Mouse (Mus musculus) myocyte (in vitro differentiated cells): ENCODE measurements around the gene Cela2a. TPM values are rescaled to one million over a fixed set of nuclear protein-coding genes. Genes with fewer than 3 reads are reported as not detected.
"Not testable (repeated sequence)": the region's sequence is repeated elsewhere in the genome, so short reads cannot be mapped to it uniquely, and the experiment has no call there.

Source experiments
- H3K27me3 ChIP-seq: one replicate; pipeline ENCODE4 v1.6.1; 2011; ENCODE audit not compliant: control insufficient read depth, insufficient read depth, insufficient read length
- H3K36me3 ChIP-seq: one replicate; pipeline ENCODE4 v1.6.1; 2011; ENCODE audit not compliant: control insufficient read depth, insufficient read depth
- H3K4me2 ChIP-seq: one replicate; pipeline ENCODE4 v1.6.1; 2011; ENCODE audit warnings: low read depth, control low read depth
- H3K4me3 ChIP-seq: one replicate; pipeline ENCODE4 v1.5.1; 2011; ENCODE audit warnings: mild to moderate bottlenecking, control low read depth, moderate library complexity
- H3K79me2 ChIP-seq: one replicate; pipeline ENCODE4 v1.6.1; 2011; ENCODE audit not compliant: control insufficient read depth, insufficient read depth
- H3ac ChIP-seq: one replicate; pipeline ENCODE4 v1.6.1; 2011; ENCODE audit not compliant: control insufficient read depth, insufficient read length
- CEBPB ChIP-seq: IDR thresholded peaks from 2 replicates; pipeline ENCODE4 v1.6.1; 2011; ENCODE audit warnings: mild to moderate bottlenecking, moderate library complexity; ENCODE audit not compliant: poor library complexity, insufficient read depth, severe bottlenecking
- E2F4 ChIP-seq: IDR thresholded peaks from one replicate; pipeline ENCODE4 v1.6.1; 2011; ENCODE audit warnings: mild to moderate bottlenecking, control low read depth, moderate library complexity; ENCODE audit not compliant: insufficient read depth
- MAX ChIP-seq: IDR thresholded peaks from one replicate; pipeline ENCODE4 v1.6.1; 2011; ENCODE audit warnings: low read depth, mild to moderate bottlenecking, control low read depth
- MYOD1 ChIP-seq, 3 experiments: IDR thresholded peaks; one replicate each; pipeline ENCODE4 v1.6.1; 2011; ENCODE audit warnings: control low read depth in 2 of 3, low read depth in 2 of 3, mild to moderate bottlenecking in 2 of 3, moderate library complexity in 1 of 3; ENCODE audit not compliant: insufficient read length in 2 of 3, control insufficient read depth in 1 of 3
- MYOG ChIP-seq, 3 experiments: IDR thresholded peaks; one replicate each; pipeline ENCODE4 v1.6.1; 2011; ENCODE audit warnings: control low read depth in 2 of 3, low read depth in 2 of 3, mild to moderate bottlenecking in 2 of 3; ENCODE audit not compliant: insufficient read length in 2 of 3, control insufficient read depth in 1 of 3, insufficient read depth in 1 of 3
- POLR2A ChIP-seq: IDR thresholded peaks from one replicate; pipeline ENCODE4 v1.6.1; 2011; ENCODE audit warnings: low read depth, mild to moderate bottlenecking, control low read depth, moderate library complexity; ENCODE audit not compliant: insufficient read length
- POLR2AphosphoS2 ChIP-seq: IDR thresholded peaks from one replicate; pipeline ENCODE4 v1.6.1; 2011; ENCODE audit warnings: low read depth, control low read depth; ENCODE audit not compliant: insufficient read length
- REST ChIP-seq: IDR thresholded peaks from one replicate; pipeline ENCODE4 v1.6.1; 2011; ENCODE audit warnings: mild to moderate bottlenecking, control low read depth, moderate library complexity; ENCODE audit not compliant: insufficient read depth, insufficient read length
- SRF ChIP-seq: IDR thresholded peaks from one replicate; pipeline ENCODE4 v1.6.1; 2011; ENCODE audit warnings: low read depth; ENCODE audit not compliant: control insufficient read depth, insufficient read length
- TCF12 ChIP-seq: IDR thresholded peaks from one replicate; pipeline ENCODE4 v1.6.1; 2011; ENCODE audit warnings: mild to moderate bottlenecking, control low read depth; ENCODE audit not compliant: poor library complexity, insufficient read depth, severe bottlenecking
- TCF3 ChIP-seq: IDR thresholded peaks from one replicate; pipeline ENCODE4 v1.6.1; 2011; ENCODE audit warnings: low read depth, control low read depth; ENCODE audit not compliant: insufficient read length
- USF1 ChIP-seq: IDR thresholded peaks from one replicate; pipeline ENCODE4 v1.6.1; 2011; ENCODE audit warnings: low read depth, mild to moderate bottlenecking, control low read depth, moderate library complexity
- polyA plus RNA-seq: library from polyadenylated mRNA; unstranded; fragments of >200 nt; fragmentation: generic; extraction: Trizol; gene quantifications from one replicate; pipeline ENCODE4 v1.2.1, GENCODE M21; 2012; ENCODE audit warnings: missing spikeins

Cela2a gene
- polyA plus RNA-seq, 1 experiment = not detected

DNA sequence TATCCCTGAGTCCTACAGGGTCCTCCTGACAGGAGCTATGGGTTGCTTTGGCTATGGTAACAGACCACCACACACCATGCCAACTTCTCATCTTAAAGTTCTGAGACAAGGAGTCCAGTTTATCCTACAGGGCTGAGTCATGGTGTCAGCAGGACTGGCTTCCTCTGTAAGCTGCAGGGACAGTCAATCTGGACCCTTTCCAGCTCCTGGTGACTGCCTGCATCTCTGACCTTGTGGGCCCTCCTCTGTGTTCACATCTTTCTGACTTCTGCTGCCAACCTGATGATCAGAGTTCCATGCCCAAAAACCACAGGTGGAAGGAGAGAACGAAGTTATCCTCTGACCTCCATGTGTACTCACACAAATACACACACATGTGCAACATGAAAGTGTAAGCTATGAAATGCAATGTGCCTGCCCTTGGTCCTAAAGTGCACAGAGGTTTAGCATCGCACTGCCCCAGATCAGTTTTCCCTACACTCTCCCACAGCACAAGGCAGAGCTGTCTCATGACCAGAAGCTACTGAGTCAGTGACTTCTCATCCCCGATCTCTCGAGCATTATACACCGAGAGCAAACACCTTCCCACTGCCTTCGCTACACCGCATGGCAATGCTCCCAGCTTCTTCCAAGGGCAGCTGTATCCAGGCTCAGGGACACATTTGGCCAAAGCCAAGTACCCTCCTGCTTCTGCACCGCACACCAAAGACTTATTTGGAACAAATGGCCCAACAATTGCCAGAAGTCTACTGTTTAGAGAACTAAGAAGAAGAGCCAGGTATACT is 44.6 kb downstream of the Cela2a start:
- TF ChIP-seq E2F4 (no peak), MAX (no peak), TCF3 (no peak), MYOG (IDR thresholded peaks at IDR 0.05; ENCODE audit: control insufficient read depth in 1 of 3, insufficient read depth in 1 of 3, insufficient read length in 2 of 3, low read depth in 2 of 3) (no peak), POLR2AphosphoS2 (no peak), REST (no peak), TCF12 (no peak), POLR2A (no peak), USF1 (no peak), CEBPB (no peak), SRF (no peak), MYOD1 (IDR thresholded peaks at IDR 0.05; ENCODE audit: control insufficient read depth in 1 of 3, insufficient read length in 2 of 3, low read depth in 2 of 3) (no peak)
- H3K27me3 ChIP-seq = no peaks in the 10 kb centered on the region
- H3K36me3 ChIP-seq = peaks cover 18% of the 10 kb centered on the region
- H3K4me3 ChIP-seq = no peak overlapping the region
- no peak overlapping the region for H3ac ChIP-seq
- no peak overlapping the region for H3K4me2 ChIP-seq
- no peaks in the 10 kb centered on the region for H3K79me2 ChIP-seq

DNA sequence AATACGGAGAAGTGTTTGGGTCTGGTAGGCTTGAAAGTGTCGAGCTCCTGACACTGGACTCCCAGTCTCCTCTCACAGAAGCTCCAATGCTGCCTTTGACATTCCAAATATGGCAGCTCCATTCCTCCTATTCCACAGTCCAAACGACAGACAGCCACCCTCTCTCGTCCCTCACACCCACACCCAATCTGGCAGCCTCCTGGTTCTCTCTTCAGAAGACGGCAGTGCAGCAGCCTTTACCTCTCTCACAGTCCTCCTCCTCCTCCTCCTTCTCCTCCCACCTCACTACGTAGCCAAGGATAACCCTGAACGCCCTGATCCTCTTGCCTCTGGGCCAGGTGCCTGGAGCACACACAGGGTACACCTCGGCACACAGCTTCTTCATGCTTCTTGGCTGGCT is 46.1 kb downstream of the Cela2a start:
- Histone ChIP-seq H3K4me2 (no peak overlapping the region), H3K79me2 (no peaks in the 10 kb centered on the region), H3K27me3 (no peaks in the 10 kb centered on the region), H3K4me3 (no peak overlapping the region), H3K36me3 (peaks cover 18% of the 10 kb centered on the region), H3ac (no peak overlapping the region)
- no peak for TF ChIP-seq E2F4
- TF ChIP-seq USF1 = no peak
- no peak for TF ChIP-seq TCF3
- no peak for TF ChIP-seq MAX
- no peak for TF ChIP-seq MYOG (IDR thresholded peaks at IDR 0.05; ENCODE audit: control insufficient read depth in 1 of 3, insufficient read depth in 1 of 3, insufficient read length in 2 of 3, low read depth in 2 of 3)
- no peak for TF ChIP-seq CEBPB
- TF ChIP-seq POLR2AphosphoS2 = no peak
- TF ChIP-seq MYOD1 (IDR thresholded peaks at IDR 0.05; ENCODE audit: control insufficient read depth in 1 of 3, insufficient read length in 2 of 3, low read depth in 2 of 3) = no peak
- TF ChIP-seq REST = no peak
- no peak for TF ChIP-seq SRF
- TF ChIP-seq TCF12 = no peak
- TF ChIP-seq POLR2A = no peak

DNA sequence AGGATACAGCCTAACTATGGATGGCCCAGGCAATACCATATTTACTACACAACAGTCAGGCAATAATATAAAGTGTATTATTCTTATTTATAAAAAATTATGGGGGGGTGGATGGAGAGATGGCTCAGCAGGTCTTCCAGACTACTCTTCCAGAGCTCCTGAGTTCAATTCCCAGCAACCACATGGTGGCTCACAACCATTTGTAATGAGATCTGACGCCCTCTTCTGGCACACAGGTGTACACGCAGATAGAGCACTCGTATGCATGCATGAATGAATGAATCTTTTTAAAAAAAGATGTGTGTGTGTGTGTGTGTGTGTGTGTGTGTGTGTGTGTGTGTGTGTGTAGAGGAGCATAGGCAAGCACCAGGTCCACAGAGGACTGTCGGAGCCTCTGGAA is 52.9 kb downstream of the Cela2a start:
- not testable (repeated sequence) for H3K4me3 ChIP-seq, H3K27me3 ChIP-seq, H3ac ChIP-seq, H3K4me2 ChIP-seq, H3K79me2 ChIP-seq
- peaks cover 19% of the 10 kb centered on the region for H3K36me3 ChIP-seq

DNA sequence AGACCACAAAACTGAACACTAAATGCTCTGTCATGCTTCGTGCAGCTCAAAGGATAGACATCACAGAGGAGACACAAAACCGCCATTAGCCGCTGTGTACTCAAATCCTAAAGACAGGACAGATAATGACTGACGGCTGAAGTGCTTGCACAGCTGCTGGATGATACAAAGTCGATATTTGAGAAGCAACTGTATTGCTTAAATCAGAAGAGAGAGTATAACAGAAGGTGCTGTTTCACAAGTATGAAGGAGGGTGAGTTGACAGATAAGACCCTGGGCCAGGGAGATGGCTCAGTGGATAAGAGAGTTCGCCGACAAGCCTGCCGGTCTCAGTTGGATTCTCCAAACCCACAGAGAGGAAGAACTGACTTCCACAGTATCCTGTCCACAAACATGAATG is 54.1 kb downstream of the Cela2a start:
- Histone ChIP-seq H3ac (no peak overlapping the region), H3K36me3 (peaks cover 16% of the 10 kb centered on the region), H3K27me3 (no peaks in the 10 kb centered on the region), H3K4me3 (no peak overlapping the region), H3K79me2 (no peaks in the 10 kb centered on the region), H3K4me2 (no peak overlapping the region)
- TF ChIP-seq SRF = no peak
- TF ChIP-seq E2F4 = no peak
- no peak for TF ChIP-seq POLR2AphosphoS2
- no peak for TF ChIP-seq MYOD1 (IDR thresholded peaks at IDR 0.05; ENCODE audit: control insufficient read depth in 1 of 3, insufficient read length in 2 of 3, low read depth in 2 of 3)
- TF ChIP-seq REST = no peak
- TF ChIP-seq TCF3 = no peak
- no peak for TF ChIP-seq MAX
- no peak for TF ChIP-seq MYOG (IDR thresholded peaks at IDR 0.05; ENCODE audit: control insufficient read depth in 1 of 3, insufficient read depth in 1 of 3, insufficient read length in 2 of 3, low read depth in 2 of 3)
- TF ChIP-seq TCF12 = no peak
- no peak for TF ChIP-seq CEBPB
- no peak for TF ChIP-seq USF1
- no peak for TF ChIP-seq POLR2A

DNA sequence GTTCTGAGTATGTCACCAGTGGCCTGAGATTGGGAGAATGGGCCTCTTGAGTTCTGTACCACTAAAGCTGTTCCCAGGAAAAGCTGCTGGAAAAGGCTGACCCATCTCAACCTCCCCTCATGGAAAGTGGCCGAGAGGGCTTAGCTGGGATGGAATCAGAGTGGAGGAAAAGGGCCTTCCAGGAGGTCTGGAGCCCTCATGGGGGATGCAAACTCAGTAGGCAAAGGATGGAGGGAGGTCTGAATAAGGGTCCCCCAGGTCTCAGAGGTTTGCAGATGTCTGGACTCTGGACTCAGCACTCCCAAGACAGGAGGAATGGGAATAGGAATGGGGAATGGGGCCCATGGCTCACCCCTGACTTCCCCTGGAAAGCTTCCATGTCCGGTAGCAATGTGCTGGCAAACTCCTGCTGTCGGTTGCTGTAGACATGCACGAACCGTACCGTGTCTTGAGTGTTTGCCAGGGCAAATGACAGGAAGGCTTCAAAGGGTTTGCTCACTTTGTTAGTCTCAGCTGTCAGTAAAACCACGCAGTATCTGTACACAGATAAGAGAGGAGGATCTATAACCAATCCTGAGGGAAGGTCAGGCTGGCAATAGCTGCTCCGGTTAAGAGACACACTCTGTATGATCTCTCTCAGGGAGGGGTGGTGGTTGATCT is 56.3 kb downstream of the Cela2a start:
- H3K27me3 ChIP-seq = no peaks in the 10 kb centered on the region
- no peak overlapping the region for H3K4me2 ChIP-seq
- no peak overlapping the region for H3K4me3 ChIP-seq
- H3K79me2 ChIP-seq = no peaks in the 10 kb centered on the region
- peaks cover 17% of the 10 kb centered on the region for H3K36me3 ChIP-seq
- no peak for TF ChIP-seq MYOD1 (IDR thresholded peaks at IDR 0.05; ENCODE audit: control insufficient read depth in 1 of 3, insufficient read length in 2 of 3, low read depth in 2 of 3)
- no peak for TF ChIP-seq POLR2AphosphoS2
- no peak for TF ChIP-seq CEBPB
- TF ChIP-seq USF1 = no peak
- H3ac ChIP-seq = no peak overlapping the region
